Mouse (Mus musculus) adrenal gland, adult 18-20 months (tissue): ENCODE data around the gene Bmpr1b. TPM values are rescaled to one million over a fixed set of nuclear protein-coding genes. Genes with fewer than 3 reads are reported as not detected.

Experiments
- DNase-seq, 2 experiments: peaks; one replicate each; pipeline ENCODE4 v3.0.0; 2021 to 2022; ENCODE audit warnings: low spot score in 2 of 2
- total RNA-seq, 2 experiments: library from RNA; stranded (reverse); gene quantifications; 1 replicate in 1 of 2; 2 replicates in 1 of 2; pipeline ENCODE4 v1.2.3; 2021

Gene Bmpr1b
- total RNA-seq, 2 experiments from 2014 or later, result 0.58 to 0.66 TPM

DNA sequence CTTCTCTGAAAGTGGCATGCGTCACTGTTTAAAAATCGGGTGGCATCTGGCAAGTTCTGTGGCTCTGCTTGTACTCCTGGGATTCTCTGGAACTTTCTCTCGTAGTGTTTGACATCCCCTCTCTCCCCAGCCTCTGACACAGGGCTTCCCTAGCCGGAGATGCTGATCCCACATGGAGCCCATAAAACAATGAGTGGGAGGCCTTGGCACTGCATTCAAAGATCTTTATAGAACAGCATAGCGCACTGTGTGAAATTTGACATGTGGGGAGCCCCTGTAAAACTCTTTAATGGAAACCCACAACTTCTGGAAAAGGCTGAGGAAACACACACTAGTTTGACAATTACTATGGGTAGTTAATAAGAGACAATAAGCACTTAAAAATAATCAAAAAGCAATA lies 126.2 kb downstream of the Bmpr1b start:
- DNase-seq, result no peak

DNA sequence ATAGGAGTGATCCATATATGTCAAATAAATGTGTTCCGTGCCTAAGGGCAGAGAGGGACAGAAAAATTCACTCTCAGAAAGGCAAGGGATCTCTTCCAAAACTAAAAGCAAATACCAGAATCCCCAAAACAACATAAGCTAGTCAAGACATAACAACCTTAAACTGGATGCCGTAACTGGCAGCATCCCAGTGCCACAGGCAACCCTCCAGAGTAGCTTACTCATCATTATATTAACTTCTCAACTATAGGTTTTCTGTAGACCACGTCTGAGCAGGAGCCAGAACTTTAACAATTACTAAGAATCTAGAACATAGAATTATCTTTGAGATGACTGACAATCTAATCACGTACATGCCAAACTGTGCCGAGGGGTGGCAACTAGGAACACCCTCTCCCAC lies 128.9 kb downstream of the Bmpr1b start:
- no peak for DNase-seq

DNA sequence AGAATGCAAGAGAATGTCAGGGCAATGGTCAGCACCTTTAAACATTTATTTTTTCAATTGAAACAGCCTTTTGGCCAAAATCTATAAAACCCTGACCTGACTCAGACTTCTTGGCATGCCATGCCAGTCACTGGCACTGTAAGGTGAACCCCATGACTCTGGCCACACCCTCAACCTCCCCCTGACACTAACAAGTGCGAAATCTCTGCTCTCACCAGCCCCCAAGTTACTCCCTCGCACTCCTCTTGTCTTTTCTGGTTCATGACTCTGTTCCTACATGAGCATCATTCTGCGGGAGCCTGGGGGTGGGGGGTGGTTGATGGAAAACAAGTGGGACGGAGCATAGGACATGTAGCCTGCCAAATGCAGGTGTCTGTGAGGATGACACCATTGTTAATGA lies 135.1 kb downstream of the Bmpr1b start:
- DNase-seq, result no peak

DNA sequence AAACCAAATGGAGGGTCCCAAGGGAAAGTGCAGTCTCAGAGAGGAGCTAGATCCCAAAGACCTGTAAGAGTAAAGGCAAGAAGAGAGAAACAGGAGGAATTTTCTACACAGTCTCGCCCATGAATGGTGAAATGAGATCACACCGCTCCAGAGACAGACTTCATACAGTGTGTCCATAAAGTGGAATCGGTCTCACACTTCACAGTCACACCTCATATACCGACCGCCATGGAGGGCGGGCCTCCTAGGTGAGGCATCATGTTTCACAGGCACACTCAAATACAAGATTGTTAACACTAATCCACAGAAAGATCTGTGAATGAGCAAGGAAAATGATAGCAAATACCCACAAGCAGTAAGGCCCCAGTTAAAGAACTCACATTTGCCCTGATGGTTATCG lies 149.5 kb downstream of the Bmpr1b start:
- no peak for DNase-seq

DNA sequence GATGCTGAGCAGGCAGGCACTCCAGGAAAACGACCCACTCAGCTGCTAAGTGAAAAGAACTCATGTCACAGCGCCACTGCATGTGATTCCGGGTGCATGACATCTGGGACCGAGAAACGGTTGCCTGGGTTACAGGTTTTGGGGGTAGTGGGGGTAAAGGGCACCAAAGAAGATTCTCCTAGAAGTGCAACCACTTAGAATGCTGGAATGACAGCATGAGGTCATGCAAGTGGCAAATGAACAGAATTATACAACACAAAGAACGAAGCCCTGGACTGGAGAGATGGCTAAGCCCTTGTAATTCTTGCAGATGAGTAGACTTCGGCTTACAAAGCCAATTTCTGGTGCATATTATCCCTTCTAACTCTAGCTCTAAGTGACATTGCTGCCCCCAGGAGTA lies 184.7 kb downstream of the Bmpr1b start:
- DNase-seq, result no peak

DNA sequence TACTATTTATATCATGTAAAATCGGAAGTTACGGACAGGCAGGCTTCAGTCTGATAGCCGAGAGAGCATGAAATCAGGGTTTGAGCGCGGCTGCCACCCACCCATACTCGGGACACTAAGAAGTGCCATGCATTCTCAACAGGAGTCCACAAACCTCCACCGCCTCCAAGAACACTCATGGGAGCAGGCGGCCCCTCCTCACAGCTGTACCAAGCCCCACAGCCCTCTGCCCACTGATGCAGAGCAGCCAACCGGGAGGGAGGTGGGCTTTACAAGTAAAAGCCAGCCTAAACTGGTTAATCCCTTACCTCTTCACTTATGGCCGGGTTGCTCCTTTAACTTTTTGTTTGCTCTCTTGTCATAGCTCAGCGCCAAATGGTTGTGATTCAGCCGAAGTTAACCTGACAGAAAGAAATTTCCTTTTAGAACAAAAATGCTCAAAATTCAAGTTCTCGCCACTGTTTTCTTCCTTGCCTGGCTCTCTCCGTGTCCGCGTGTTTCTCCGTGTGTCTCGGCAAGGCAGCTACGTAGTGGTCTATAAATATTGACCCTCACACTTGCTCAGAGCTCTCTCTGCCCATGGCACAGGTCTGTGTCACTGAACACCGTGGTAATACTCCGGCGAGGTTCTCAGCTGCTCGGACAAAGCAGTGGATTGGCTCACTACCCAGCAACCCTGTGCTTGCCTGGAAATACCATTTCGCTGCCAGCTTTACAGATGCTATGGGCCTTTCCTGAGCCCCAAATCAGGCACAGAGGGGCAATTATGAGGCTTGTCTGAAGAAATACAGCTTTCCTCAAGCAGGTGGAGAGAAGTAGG lies 187.4 kb downstream of the Bmpr1b start:
- no peak for DNase-seq

DNA sequence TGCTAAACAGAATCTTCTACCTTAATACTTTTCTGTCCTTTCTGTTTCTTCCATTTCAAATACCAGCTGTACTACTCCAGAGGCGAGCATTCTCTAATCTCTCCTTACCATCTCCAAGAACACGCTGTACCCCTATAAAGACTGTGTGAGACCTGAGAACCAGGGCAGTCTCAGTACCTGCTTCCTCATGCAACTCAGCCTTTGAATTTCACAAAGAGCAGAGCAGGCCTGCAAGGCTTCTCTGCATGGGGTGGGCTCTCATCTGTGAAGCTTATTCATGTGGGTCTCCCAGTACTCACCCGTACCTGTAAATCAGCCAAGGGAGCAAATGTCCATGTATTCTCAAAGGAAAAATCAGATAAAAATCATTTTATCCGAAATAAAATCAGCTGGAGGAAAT lies 203.0 kb downstream of the Bmpr1b start:
- DNase-seq, result no peak

DNA sequence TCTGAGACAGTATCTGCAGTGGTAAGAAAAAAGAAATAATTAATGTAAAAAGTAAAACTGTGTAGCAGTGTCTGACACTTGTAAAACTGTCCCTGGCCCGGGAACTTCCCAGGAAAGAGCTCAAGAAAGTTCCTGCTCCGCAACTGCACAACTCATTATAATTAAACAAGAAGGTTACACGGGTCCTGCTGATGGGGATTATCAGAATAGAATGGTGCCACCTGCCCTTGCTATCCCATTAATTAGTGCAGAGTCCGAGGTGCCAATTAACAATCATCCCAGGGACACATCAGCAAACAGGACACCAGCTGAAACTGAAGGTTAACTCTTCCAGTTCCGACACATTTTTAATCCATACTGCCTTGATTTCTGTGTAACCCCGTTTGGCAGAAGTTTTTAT lies 216.3 kb downstream of the Bmpr1b start:
- no peak for DNase-seq

DNA sequence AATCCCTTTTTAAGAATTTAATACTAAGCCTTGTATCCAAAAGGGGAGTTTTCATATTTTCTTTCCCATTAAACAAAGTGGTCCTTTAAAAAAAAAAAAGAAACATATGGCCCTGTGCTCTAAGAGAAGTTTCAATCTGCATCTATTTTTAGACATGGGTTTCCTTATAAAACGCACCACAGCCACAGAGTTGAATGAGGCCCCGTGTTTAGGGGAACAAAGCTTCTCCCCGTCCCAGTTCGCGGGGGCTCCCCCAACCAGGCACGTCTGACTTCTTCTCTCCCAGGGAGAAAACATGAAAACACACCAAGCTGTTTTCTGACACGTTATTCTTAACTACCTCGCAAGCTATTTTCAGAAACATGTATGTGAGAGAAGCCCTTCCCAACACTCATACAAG lies 218.6 kb downstream of the Bmpr1b start:
- no peak for DNase-seq

DNA sequence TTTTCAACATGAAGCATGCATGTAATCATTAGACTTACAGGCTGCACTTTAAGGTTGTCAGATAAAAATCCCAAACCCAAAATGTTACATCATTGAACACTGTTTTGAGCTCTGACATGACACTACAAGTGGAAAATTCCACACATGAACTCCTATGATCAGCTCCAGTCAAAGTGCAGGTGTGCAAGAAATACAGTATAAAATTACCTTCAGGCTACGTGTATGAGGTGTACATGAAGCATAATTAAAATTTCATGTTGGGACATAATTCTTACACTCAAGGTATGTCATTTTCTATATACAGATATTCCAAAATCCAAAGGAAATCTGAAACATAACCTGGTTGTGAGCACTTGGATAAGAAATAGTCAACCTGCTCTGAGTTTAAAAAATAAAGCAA lies 220.7 kb downstream of the Bmpr1b start:
- no peak for DNase-seq

DNA sequence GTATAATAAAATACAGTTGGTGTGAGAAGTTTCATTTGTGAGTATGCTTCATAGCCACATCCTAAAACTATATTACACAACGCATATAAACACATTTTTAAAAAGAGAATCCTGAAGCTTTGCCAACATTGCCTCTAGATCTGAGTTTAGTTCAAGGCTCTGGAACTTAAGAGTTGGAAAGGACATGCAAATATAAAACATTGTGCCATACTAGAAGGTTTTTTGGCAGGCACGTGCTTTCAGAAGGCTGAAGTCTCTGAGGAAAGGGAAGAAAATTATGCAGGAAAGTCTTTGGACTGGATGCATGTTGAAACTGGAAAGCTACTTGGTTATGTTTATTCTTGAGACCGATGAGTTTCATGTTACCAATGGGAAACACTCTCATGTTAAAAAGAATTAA lies 221.1 kb downstream of the Bmpr1b start:
- no peak for DNase-seq

DNA sequence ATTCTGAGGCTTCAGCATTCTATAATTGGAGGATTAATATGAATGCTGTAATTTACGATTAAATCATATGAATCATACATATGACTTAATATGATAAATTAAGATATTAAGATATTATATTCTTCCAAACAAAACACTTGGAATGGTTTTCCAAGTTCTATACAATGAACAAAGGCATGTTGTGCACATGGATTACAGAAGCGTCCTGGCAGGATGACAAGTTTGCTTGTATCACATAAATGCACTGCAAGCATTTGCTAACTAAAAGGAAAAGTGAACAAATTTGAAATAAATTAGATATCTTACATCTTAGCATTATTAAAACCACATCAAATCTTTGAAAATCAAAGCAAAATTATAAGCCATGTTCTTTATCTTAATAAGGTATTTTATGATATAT lies 222.4 kb downstream of the Bmpr1b start:
- no peak for DNase-seq

DNA sequence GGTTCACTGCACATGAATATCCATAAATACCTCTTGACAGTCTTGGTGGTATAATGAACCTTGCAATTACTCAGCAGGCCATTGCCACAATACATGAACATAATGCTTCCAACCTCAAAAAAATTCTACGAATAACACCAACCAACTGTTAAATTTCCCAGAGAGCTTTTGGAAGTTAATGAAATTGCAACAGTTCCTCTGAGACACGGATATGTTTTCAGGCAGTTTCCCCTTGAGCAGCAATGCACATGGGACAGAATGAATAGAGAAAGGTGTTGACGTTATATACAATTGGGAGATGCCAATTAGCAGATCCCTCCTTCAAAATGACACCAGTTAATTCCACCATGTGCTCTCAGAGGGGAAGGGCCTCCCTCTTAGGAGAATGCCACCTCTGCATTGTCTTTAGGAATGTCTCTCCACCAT lies 225.9 kb downstream of the Bmpr1b start:
- DNase-seq, result no peak

DNA sequence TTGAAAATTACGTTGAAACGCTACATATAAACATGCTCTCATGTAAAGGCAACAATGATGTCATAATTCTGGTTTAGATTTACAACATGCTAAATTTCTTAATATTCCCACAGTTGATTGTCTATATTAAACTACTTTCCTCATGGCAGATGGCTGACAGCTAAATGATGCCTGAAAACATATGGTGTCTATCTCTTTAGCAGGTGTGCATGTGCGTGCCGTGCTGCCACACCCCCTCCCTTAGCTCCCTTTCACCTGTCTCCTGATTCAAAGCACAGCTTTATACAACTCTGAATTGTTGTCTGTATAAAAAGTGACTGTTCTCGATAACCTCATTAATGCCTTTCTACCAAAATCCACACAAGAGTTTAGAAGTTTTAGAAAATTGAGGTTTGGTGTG lies 229.0 kb downstream of the Bmpr1b start:
- no peak for DNase-seq

DNA sequence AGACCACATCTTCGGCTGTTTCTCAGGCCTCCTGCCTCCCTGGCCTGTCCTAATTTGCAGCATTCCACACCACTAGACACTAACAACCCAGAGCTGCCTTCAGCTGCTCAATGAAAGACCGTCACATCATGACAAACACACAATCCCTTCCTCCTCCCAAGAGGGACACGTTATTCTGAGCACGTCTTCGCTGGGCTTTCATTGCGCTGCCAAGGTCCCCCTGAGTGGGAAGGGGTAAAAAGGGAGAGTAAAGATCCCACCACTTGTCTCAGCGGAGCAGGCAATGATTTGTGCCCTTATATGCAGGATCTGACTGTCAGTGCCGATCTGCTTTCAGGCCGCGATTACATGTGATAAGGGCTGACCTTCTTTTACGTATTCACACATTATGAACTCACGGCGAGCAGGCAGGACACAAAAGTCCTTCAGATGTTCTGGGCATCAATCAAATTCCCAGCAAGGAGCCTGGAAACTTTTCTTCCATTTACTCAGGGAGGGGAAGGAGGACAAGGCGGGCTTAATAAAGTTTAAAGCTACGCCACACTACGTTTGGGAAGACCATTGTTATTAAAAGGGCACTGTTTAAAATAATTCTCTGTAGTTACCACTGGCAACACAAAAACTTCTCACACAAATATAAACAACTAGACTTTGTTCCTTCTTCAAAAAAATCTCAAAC lies 232.5 kb downstream of the Bmpr1b start:
- DNase-seq, result no peak

DNA sequence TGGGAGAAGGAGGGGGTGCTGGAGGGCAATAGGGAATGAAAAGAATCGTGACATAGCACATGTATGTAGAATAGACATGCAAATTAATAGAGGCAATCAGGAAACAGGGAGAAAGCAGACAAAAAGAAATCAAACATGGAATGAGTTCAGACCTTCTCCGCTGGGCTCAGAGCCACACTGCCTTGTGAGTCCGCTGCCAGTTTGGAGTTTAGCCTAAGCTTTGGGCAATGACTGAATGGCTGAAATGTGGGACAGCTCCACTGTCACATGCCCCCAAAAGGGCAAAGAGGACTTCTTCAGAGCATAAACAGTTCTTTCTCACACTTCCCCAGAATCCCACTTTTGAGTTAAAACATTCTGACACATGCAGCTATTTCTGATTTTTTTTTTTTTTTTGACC lies 236.3 kb downstream of the Bmpr1b start:
- DNase-seq, result no peak

DNA sequence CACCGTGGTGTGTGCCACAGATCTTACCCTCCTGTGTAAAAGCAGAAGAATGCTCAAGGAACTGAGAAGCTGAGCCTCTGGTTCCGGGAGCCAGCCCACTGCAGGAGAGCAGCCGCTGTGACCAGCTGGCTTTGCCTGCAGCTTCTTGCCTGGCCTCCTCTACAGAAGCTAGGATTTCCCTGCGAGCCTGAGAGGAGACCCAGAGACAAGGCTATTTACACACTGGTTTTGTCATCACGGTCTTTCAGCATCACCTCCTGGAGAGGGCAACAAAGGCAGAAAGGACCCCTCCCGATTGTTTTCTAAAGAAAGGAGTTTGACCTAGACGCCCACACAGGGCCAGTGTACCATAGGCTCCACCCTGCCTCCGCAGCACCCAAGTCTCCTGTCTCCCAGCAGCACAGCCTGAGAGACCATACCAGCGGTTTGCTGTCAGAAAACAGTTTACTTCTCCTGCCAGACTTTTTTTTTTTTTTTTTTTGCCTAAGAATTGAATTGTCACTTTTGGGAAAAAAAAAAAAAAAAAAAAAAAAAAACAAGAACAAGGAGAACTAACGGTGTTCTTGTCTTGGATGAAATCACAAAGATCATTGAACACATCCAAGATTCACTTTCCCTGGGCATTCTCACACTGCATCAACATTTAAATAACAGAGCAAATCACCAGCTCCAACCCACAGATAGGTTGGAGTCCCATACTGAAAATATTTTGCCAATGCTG lies 237.7 kb downstream of the Bmpr1b start:
- DNase-seq, result no peak

DNA sequence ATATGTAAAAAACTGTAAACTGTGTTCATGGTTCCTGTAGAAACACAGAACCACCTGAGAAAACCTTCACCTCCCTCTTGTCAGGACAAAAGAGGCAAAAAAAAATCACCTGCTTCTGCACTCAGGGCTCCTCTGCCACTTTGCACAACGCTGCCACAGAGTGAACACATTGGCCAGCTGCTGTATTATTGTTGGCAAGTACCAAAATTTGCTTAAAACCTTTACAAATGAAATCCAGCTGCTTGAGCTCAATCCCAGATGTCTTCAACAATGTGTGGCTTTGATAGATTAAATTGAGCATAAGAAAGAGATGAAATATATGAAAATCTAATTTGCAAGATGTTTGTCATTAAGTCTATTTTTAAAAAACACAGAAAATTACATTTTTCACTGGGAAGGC lies 245.8 kb downstream of the Bmpr1b start:
- no peak for DNase-seq

DNA sequence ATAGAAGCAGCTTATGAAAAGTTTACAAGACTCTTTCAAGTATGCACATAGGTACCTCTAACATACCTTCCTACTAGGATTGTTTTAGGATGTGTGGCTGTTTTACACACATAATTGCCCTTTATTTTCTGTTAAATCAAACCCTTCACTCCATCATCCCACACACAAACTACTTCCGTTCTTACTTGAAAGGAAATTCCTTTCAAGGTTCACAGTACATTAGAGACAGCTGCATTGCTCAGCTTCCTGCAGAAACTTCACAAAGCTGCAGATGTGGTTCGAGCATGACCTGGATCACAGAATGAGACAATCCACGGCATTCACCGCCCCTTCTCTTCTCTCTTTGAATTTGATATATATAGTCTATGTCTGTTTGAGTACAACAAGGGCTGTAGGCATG lies 248.1 kb downstream of the Bmpr1b start:
- DNase-seq, result no peak

DNA sequence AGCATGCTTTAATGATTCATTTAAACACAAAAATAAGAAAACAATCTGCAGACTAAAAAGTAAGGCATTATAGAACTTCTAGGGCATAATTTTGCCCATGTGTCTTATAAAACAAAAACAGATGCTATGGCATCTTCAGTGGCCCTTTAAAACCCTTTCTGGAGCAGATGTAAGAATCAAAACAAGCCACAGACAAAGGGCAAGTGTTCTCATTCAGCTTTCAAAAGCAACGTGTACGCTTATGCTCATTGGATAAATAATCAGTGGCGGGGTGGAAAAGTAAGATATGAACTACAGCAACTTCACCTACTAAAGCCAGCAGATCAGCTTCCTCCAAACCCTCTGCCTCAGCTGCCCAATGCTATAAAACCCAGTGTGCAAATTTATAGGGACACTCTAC lies 249.6 kb downstream of the Bmpr1b start:
- no peak for DNase-seq

DNA sequence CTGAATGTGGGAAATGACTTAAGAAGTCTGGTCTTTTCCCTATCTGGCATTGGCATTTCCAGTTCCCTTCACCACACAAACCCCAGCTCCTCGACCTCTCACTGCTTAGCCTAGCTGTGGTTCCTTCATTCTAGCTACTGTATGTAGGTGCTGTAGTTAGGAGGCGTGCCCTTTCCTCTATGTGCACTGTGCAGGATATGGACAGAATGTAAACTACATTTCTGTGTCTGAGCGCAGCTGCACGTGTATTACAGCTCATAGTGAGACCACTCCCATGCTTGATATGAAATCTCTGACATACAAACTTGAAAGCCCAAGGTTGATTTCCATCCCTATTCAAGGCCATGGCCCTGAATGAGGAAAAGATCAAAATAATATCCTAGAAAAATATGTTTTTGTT lies 252.1 kb downstream of the Bmpr1b start:
- no peak for DNase-seq

DNA sequence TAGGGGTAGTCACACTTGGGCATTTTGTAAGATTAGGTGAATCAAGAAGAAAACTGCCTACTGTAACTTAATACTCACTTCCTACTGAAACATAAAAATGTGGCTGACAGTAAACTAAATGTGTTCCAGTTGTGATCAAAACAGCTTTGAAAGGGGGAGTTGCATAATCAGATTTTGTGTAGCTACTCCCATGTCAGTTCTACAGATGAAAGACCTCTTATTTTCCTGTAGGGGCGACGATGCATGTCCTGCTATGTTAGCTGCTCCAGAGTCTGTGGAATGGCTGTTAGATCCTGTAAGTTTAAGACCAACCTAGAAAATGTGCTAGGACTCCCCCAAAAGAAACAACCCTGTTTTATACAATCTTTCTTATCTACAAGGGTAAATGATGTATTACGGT lies 253.2 kb downstream of the Bmpr1b start:
- no peak for DNase-seq
